Mouse (Mus musculus): ENCODE data around the gene Ebna1bp2. TPM values are rescaled to one million over a fixed set of nuclear protein-coding genes. Genes with fewer than 3 reads are reported as not detected.

Gene Ebna1bp2
- total RNA-seq (2017) = 60.6 and 63.4 TPM in 2 replicates

DNA sequence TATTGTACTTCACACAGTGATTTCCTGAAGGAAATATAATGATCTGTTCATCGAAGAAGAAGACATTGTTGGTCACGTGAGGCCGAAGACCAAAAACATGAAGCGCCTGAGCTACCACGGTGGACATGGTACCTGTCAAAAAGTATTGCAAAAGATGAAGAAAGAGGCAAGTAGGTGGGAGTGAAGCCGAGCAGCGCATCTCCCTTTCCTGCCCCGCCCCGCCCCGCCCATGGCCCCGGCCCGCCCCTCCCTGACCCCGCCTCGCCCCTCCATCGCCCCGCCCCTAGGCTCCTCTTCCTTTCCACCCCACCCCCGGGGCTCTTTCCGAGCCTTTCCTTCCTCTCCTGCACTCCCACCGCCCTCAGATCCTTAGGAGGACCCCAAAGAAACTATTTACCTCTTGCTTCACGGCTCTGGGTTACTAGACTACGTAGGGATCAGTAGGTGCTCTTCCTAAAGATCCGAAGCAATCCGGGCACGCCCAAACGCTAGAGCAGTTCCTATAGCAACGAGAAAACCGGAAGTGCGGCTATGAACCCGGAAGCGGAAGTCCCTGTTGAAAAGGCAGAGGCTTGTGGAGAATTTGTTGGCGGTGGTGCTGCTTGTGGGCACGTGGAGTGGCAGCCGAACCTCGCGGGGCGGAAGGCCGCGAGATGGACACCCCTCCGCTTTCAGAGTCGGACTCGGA lies at the start of gene Ebna1bp2, which contains the start of gene Cfap57:
TSS of gene Ebna1bp2 (plus strand) at position 521 of the 688 bp plus-strand sequence.
TSS of gene Cfap57 (minus strand) at position 499 of the 688 bp plus-strand sequence.
- ATAC-seq (ENCODE audit: extremely low read depth, insufficient number of reproducible peaks, low FRiP score, poor library complexity, severe bottlenecking) = peak; percentile 93

GRCm38 (mm10) chr4:118571441-118571840 lies 49.2 kb upstream of the Ebna1bp2 start:
- no peak for ATAC-seq (ENCODE audit: extremely low read depth, insufficient number of reproducible peaks, low FRiP score, poor library complexity, severe bottlenecking)

- peak; percentile 39; the same call in 1 of the 2 replicates for ATAC-seq (ENCODE audit: extremely low read depth, insufficient number of reproducible peaks, low FRiP score, poor library complexity, severe bottlenecking)
These were observed 44.5 kb upstream of the Ebna1bp2 start for GRCm38 (mm10) chr4:118576097-118576496.

DNA sequence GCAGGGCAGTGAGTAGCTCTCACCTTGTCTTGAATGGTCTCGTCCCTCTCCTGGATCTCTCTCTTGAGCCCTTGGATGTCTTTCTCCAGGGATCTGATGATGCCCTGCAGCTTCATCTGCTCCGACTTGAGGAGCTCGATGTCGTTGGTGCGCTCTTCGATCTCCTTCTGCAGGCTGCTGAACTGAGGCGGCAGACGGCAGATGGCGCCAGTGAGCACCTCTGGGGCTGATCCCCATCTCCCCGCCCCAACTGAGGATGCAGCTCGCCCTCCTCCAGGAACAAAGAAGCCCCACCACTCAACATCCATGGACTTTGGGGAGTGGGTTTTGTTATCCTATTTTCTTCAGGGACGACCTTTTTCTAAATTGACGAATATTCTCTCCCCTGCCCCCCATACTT lies 41.3 kb upstream of the Ebna1bp2 start:
- no peak for ATAC-seq (ENCODE audit: extremely low read depth, insufficient number of reproducible peaks, low FRiP score, poor library complexity, severe bottlenecking)

DNA sequence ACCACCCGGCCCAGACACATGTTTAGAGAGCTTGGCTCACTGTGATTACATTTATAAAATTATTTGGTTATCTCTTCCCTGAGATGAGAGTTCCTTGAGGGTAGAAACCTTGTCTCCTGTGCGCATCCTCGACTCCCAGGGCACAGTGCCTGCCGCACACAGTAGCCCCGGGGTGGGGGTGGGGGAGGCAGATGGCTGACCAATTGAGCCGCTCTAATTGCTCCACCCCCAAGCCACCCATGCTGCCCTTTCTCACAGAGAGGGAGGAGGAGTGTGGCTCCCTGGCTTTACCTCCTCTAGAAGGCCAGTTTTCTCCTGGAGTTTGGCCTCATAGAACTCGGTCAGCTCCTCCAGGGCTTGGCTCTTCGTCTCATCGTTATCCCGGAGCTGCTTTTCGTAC lies 39.1 kb upstream of the Ebna1bp2 start:
- ATAC-seq (ENCODE audit: extremely low read depth, insufficient number of reproducible peaks, low FRiP score, poor library complexity, severe bottlenecking) = no peak

- ATAC-seq (ENCODE audit: extremely low read depth, insufficient number of reproducible peaks, low FRiP score, poor library complexity, severe bottlenecking) = no peak
These were observed 38.0 kb upstream of the Ebna1bp2 start for GRCm38 (mm10) chr4:118582629-118583028.

DNA sequence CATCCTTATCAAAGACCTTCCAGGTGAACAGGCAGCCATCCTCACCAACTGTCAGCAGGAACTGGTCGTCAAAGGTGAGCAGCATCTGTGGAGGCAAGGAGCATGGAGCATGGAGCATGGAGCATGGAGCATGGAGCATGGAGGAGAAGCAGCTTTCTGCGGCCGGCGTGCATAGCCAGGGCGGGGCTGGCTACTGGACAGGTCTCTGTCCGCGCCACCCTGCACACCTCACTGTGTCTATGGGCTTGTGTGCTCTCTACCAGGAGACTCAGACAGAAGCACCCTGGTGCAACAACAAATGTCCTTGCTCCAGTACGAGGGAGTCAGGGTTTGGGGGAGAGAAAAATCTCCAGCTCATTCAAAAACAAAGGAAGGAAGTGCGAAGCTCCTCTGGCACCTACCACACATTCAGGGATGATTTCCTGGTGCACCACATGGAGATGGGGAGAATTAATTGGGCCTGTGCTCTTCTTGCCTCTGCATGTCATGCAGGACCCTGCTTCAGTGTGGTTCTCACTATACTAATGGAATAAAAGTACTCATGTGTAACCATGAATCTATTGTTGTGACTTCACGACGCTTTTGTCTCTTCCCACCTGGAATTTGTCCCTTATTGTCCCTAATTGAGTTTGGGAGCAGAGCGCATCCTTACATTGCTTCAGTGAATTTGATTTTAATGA lies 31.4 kb upstream of the Ebna1bp2 start:
- no peak for ATAC-seq (ENCODE audit: extremely low read depth, insufficient number of reproducible peaks, low FRiP score, poor library complexity, severe bottlenecking)

DNA sequence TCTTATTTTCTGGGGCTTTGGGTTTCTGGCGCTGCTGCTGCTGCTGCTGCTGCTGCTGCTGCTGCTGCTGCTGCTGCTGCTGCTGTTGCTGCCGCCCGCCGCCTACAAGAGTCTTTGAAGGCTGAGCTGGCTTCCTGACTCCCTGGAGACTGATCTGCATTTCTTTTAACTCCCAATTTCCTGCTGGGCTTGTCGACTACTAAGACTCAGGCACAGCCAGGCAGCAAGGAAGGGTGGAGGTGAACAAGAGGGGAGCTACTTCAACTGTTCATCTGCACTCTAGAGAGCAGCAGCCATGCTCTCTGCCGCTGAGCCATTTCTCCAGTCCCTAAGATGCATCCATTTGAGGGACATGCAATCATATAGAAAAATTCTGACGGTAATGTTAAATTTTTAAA lies 30.9 kb upstream of the Ebna1bp2 start:
- ATAC-seq (ENCODE audit: extremely low read depth, insufficient number of reproducible peaks, low FRiP score, poor library complexity, severe bottlenecking) = no peak

DNA sequence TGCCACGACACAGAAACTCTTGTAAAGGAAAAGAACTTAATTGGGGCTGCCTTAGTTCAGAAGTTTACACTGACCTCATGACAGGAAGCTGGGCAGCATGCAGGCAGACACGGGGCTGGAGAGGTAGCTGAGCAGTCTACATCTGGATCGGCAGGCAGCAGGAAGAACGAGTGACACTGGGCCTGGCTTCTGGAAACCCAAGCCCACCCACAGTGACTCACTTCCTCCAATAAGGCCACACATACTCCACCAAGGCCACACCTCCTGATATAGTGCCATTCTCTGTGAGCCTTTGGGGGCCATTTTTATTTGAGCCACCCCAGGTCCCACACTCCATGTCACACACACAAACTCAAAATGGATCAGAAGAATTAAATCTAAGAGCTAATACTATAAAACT lies 16.5 kb upstream of the Ebna1bp2 start:
- ATAC-seq (ENCODE audit: extremely low read depth, insufficient number of reproducible peaks, low FRiP score, poor library complexity, severe bottlenecking) = no peak

DNA sequence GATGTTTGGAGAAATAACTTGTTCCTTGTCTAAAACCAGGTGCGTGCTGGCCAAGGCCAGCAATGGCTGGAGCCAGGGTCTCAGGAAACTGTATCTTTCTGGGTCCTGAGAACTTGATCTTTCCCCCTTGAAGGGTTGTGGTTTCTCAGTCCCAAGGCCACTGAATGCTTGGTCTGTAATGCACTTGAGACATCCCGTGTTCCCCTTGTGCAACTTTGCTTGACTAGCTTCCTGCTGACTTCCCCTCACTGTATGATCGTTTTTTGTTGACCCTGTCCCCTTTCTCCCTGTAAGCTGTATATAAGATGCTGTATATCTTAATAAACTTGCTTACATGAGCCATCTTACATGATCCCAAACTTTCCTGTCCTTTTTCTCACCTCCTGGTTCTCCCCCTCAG lies 10.8 kb upstream of the Ebna1bp2 start:
- ATAC-seq (ENCODE audit: extremely low read depth, insufficient number of reproducible peaks, low FRiP score, poor library complexity, severe bottlenecking) = peak; percentile 38; the same call in 1 of the 2 replicates

DNA sequence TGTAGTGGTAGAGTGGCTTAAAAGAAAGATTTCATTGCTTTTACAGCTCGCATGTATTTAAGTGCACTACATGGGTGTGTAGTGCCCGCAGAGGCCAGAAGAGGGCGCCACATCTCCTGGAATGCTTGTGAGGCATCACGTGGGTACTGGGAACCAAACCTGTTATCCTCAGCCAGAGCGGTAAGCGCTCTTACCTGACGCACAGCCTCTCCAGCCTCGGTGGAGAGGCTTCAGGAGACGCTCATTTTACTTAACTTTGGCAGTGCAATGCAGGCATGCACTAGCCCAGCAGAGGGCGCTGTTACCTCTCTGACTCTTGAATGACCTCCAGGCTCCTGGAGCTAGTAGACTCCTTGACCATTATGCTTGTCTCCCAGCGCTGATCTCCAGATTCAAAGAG lies 8.0 kb upstream of the Ebna1bp2 start:
- ATAC-seq (ENCODE audit: extremely low read depth, insufficient number of reproducible peaks, low FRiP score, poor library complexity, severe bottlenecking) = no peak

DNA sequence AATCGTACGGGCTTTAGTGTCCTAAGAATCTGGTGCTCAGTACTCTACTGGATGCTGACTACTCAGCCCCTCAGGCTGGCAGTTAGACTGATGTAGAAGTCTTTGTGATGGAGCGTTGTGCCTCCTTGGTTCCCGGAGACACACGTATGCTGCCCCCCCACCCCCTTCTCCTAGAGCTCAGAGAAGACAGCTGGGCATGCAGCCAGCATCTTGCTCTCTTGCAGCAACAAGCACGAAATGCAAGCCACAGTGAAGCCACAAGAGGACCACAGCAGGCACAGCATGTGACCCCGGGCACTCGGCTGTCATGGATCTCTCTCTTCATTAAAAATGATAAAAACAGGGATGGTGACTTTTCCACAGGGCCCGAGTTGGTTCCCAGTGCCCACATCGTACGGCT lies 5.2 kb upstream of the Ebna1bp2 start:
- ATAC-seq (ENCODE audit: extremely low read depth, insufficient number of reproducible peaks, low FRiP score, poor library complexity, severe bottlenecking) = no peak

DNA sequence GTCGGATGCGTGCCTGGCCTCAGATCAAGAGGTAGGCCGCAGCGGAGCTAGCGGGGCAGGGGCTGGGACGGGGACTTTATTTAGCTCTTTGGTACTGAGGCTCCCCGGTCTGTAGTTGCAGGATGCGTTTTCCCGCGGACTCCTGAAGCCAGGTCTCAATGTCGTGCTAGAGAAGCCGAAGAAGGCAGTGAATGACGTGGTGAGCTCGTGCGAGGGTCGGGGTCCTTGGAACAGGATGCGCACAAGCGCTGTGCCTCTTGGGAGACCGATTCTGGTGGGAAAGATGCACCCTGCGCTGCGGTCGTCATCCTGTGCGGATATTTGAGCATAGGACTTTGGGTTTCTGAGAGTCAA lies 345 bp downstream of the Ebna1bp2 start:
- no peak for ATAC-seq (ENCODE audit: extremely low read depth, insufficient number of reproducible peaks, low FRiP score, poor library complexity, severe bottlenecking)

- no peak for ATAC-seq (ENCODE audit: extremely low read depth, insufficient number of reproducible peaks, low FRiP score, poor library complexity, severe bottlenecking)
These were observed 1.2 kb downstream of the Ebna1bp2 start for GRCm38 (mm10) chr4:118621781-118622180.

- no peak for ATAC-seq (ENCODE audit: extremely low read depth, insufficient number of reproducible peaks, low FRiP score, poor library complexity, severe bottlenecking)
These were observed 9.7 kb downstream of the Ebna1bp2 start for GRCm38 (mm10) chr4:118630261-118630660.

DNA sequence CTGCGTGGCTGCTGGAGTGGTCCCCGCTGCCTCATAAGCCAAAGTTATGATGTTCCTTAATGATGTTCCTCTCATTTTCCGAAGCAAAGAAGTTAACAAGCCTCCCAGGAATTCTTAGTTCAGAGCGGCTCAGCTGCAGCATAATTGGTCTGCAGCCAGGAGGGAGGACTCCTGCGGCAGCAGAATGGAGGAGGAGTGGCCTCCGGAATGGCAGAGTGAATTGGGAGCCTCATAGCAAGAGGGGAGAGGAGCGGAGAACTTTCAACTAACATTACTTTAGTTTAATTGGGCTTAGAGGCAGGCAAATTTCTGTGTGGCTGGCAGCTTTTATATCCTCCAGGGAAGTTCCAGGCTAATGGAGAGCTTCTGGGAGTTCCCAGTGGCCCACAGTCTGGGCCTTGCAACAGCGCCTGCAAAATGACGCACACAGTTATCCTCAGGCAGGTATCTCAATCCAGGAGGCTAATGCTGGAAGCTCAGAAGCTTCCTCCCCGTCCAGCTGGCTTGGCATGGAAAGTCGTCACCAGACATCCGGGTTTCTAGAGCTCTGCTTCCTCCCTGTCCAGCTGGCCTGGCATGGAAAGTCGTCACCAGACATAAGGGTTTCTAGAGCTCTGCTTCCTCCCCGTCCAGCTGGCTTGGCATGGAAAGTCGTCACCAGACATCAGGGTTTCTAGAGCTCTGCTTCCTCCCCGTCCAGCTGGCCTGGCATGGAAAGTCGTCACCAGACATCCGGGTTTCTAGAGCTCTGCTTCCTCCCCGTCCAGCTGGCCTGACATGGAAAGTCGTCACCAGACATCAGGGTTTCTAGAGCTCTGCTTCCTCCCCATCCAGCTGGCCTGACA lies 22.0 kb downstream of the Ebna1bp2 start:
- ATAC-seq (ENCODE audit: extremely low read depth, insufficient number of reproducible peaks, low FRiP score, poor library complexity, severe bottlenecking) = no peak

DNA sequence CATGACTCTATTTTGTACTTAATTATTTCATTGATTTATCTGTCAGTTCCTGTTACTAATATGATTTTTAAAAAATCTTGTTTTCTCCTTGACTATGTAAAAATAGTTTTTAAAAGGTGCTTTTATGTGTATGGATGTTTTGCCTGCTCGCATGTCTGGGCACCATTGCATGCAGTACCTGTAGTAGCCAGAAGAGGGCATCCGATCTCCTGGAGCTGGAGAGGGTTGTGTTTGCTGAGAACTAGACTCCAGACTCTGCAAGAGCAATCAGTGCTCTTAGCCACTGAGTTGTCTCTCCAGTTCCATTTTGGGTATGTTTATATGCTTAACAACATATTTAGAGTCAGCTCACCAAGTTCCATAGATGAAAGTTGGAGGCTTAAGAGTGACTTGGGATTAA lies 24.6 kb downstream of the Ebna1bp2 start:
- ATAC-seq (ENCODE audit: extremely low read depth, insufficient number of reproducible peaks, low FRiP score, poor library complexity, severe bottlenecking) = peak; percentile 73; the same call in 1 of the 2 replicates

GRCm38 (mm10) chr4:118658652-118659051 lies 38.1 kb downstream of the Ebna1bp2 start, which contains the start of gene Olfr62:
Gene Olfr62 (plus strand): TSS chr4:118658952.
- ATAC-seq (ENCODE audit: extremely low read depth, insufficient number of reproducible peaks, low FRiP score, poor library complexity, severe bottlenecking) = no peak

All from neutrophil, adult 5-6 weeks (primary cell).